Mouse (Mus musculus) spleen, adult 2 months (tissue): ENCODE results near the gene Megf9. TPM values are rescaled to one million over a fixed set of nuclear protein-coding genes. Genes with fewer than 3 reads are reported as not detected.

ENCODE experiments used
- DNase-seq, 2 experiments: peaks; one replicate each; pipeline versions ENCODE4 v3.0.0 to v3.0.0-alpha.2; 2012 to 2021; ENCODE audit warnings: low spot score in 2 of 2, low read depth in 1 of 2
- H3K27ac ChIP-seq: fragments of 200-500 bp; 2 replicates; pipeline ENCODE4 v1.5.1; 2012; ENCODE audit warnings: low read length, inconsistent platforms; ENCODE audit not compliant: insufficient read depth
- H3K27me3 ChIP-seq: fragments of 200-500 bp; 2 replicates; pipeline ENCODE4 v1.6.1; 2012; ENCODE audit warnings: mild to moderate bottlenecking, moderate library complexity, low read length, inconsistent platforms; ENCODE audit not compliant: control insufficient read depth, insufficient read depth
- H3K36me3 ChIP-seq: fragments of 200-500 bp; 2 replicates; pipeline ENCODE4 v1.6.1; 2012; ENCODE audit warnings: mild to moderate bottlenecking, low read length, inconsistent platforms; ENCODE audit not compliant: control insufficient read depth, insufficient read depth
- H3K4me1 ChIP-seq: fragments of 200-500 bp; 2 replicates; pipeline ENCODE4 v1.6.1; 2011; ENCODE audit warnings: inconsistent platforms; ENCODE audit not compliant: control insufficient read depth, insufficient read depth, insufficient read length
- H3K4me3 ChIP-seq: fragments of 200-500 bp; 2 replicates; pipeline ENCODE4 v1.5.1; 2011; ENCODE audit warnings: mild to moderate bottlenecking, inconsistent platforms; ENCODE audit not compliant: insufficient read depth, insufficient read length; ENCODE audit errors: extremely low read depth
- CTCF ChIP-seq: fragments of 200-500 bp; IDR thresholded peaks from 2 replicates; pipeline ENCODE4 v1.5.1; 2011; ENCODE audit warnings: mild to moderate bottlenecking, inconsistent platforms; ENCODE audit not compliant: insufficient read depth, insufficient read length, insufficient replicate concordance; ENCODE audit errors: extremely low read depth
- POLR2A ChIP-seq: fragments of 200-500 bp; IDR thresholded peaks from 2 replicates; pipeline ENCODE4 v1.6.1; 2011; ENCODE audit warnings: low read depth, low read length, inconsistent platforms
- WGBS: fragments of 180-500 bp; shearing (Covaris S2); methylation state at CpG from one replicate; pipeline ENCODE4 v1.1.7; 2018; 5-methylcytosine and 5-hydroxymethylcytosine counted together
- polyA plus RNA-seq: library from polyadenylated mRNA; depleted of rRNA; stranded (reverse); fragments of >200 nt; gene quantifications from 2 replicates; pipeline ENCODE4 v1.2.3, GENCODE M21; 2012

Megf9 gene
- polyA plus RNA-seq, 1 experiment = 4.1 TPM

GRCm38 (mm10) chr4:70552120-70552519 is 17.3 kb upstream of the Megf9 start:
- TF ChIP-seq POLR2A = no peak
- no peak for TF ChIP-seq CTCF
- no peaks in the 10 kb centered on the region for H3K36me3 ChIP-seq
- H3K4me1 ChIP-seq = no peaks in the 10 kb centered on the region
- no peak overlapping the region for H3K27ac ChIP-seq
- no peak for DNase-seq
- H3K4me3 ChIP-seq = no peak overlapping the region
- 93% methylated on average over 4 of the region's 4 CpGs for WGBS
- H3K27me3 ChIP-seq = no peaks in the 10 kb centered on the region

DNA sequence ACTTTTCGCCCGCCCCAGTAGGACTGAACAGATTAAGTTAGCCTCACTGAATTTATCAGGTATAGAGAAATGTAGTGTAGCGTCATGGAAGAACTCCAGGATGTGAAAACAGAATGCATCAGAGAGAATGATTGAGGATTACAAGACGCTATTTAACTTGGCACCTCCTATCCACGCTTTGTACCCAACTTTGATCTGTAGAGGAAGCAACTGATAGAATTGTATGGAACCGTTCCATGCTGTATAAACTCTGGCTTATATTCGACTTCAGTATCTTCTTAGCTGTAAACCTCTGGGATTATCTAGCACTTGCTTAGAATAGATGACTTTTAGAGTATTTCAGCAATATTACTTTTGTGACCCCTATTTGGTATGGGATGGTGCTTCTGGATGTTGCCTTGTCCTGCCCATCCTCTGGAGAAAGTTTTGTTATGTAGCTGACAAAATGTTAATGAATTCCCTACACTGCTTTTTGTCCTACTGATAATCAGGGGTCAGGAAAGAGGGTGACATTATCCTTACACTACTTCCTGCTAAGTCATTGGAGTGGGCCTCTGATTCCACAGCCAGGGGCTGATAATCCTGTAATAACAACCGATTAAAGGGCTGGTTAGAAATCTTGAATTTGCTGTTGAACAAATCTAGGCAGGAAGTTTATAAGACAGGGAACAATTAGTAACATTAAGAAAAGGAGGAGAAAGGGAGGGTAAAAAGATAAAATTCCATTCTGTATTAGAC is 12.8 kb upstream of the Megf9 start:
- 93% methylated on average over 8 of the region's 8 CpGs for WGBS
- no peak overlapping the region for H3K27ac ChIP-seq
- H3K27me3 ChIP-seq = no peaks in the 10 kb centered on the region
- H3K4me1 ChIP-seq = no peaks in the 10 kb centered on the region
- no peak for DNase-seq
- H3K4me3 ChIP-seq = no peak overlapping the region
- H3K36me3 ChIP-seq = no peaks in the 10 kb centered on the region
- no peak for TF ChIP-seq CTCF
- no peak for TF ChIP-seq POLR2A

GRCm38 (mm10) chr4:70545869-70546542 is 11.2 kb upstream of the Megf9 start:
- 63% methylated on average over 2 of the region's 2 CpGs for WGBS
- Histone ChIP-seq H3K4me1 (no peaks in the 10 kb centered on the region), H3K36me3 (no peaks in the 10 kb centered on the region), H3K4me3 (no peak overlapping the region), H3K27ac (no peak overlapping the region), H3K27me3 (no peaks in the 10 kb centered on the region)
- TF ChIP-seq POLR2A (no peak), CTCF (no peak)
- no peak for DNase-seq

DNA sequence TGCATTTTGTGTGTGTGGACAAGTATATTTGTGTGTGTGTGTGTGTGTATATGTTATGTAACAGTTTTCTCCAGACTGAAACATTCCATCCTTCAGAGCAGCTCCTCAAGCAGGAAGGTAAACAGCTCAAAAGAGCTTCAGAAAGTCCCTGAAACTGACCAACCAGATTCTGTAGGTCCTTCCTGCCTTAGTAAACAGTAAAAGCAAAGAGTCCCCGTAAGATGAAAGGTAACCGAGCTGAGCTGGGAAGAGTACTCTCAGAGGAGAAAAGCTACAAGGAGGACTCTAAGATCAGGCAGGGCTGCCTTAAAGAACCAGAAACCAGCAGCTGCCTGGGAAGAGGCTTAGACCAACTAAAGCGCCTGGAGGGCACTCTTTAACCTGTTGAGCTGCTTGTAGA is 9.6 kb upstream of the Megf9 start:
- 84% methylated on average over 3 of the region's 3 CpGs for WGBS
- H3K4me3 ChIP-seq = no peak overlapping the region

GRCm38 (mm10) chr4:70542387-70542786 is 7.6 kb upstream of the Megf9 start:
- H3K27ac ChIP-seq = no peak overlapping the region
- DNase-seq = no peak
- no peaks in the 10 kb centered on the region for H3K27me3 ChIP-seq
- H3K4me3 ChIP-seq = no peak overlapping the region
- 44% methylated on average over 2 of the region's 2 CpGs for WGBS
- no peaks in the 10 kb centered on the region for H3K36me3 ChIP-seq
- no peaks in the 10 kb centered on the region for H3K4me1 ChIP-seq
- no peak for TF ChIP-seq CTCF
- TF ChIP-seq POLR2A = no peak

More for the DNA sequence above, 9.6 kb upstream of the Megf9 start:
- H3K27ac ChIP-seq = no peak overlapping the region
- no peaks in the 10 kb centered on the region for H3K36me3 ChIP-seq
- DNase-seq = no peak
- TF ChIP-seq CTCF = no peak
- TF ChIP-seq POLR2A = no peak
- no peaks in the 10 kb centered on the region for H3K4me1 ChIP-seq
- no peaks in the 10 kb centered on the region for H3K27me3 ChIP-seq

DNA sequence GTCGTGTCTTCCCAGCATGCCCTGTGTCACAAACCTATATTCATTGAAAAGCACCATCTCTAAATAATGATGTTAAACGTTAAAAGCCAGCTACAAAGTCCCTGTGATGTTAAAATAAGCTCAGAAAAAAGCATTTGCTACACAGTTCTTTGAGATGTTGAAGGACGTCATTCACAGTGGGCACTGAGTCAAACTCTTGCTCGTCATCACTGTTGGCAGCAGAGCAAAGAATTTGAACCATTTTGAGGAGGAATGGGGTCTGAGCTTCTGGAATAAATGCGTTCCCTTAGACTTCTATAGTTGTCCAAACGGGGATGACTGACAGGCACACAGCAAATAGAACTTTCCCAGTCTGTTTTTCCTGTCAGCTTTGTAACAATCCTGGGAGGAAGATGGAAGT is 5.9 kb upstream of the Megf9 start:
- H3K4me3 ChIP-seq = no peak overlapping the region
- H3K36me3 ChIP-seq = no peaks in the 10 kb centered on the region
- H3K4me1 ChIP-seq = peaks cover 1% of the 10 kb centered on the region; the same call in 1 of the 2 replicates
- H3K27ac ChIP-seq = no peak overlapping the region
- WGBS = 78% methylated on average over 6 of the region's 6 CpGs
- no peak for TF ChIP-seq POLR2A
- no peak for TF ChIP-seq CTCF
- no peaks in the 10 kb centered on the region for H3K27me3 ChIP-seq
- DNase-seq = no peak

DNA sequence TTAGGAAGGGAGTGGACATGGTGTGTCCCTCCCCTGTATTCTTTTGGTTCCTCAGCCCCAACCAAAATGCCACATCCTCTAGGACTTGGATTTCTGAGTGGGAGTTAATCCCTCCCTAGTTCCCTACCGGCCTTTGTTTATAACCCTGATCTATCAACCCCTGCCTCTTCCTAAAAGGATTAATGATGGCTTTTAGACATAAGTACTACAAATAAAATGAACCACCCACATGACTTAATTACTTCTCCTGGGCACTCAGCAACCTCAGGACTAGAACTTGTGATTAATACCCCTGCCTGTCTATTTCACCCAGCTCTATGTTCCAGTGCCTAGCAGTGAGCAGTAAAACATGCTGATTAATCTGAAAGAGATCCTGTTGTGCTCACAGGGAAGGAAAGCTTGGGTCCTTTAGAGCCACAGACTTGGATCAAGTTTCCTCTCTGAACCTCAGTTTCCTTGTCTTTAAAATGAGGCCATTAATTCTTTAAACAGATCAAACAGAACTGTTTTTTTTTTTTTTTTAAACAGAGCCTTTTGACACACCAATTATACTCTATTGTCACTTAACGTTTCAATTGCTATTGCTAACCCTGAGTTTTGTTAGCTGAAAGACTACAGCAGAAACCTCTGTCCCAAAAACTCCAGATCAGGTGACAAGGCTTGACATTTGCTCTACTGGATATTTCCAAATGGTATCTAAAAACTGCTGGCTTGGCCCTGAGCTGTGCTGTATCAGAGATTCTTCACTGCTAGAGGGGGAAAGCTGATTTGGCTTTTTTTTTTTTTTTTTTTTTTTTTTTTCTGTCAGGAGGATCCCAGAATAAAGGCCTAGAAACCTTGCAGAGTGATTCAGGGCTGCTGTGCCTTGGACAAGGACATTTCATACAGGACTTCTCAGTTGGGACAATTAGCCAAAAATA is 2.1 kb upstream of the Megf9 start:
- peaks cover 6% of the 10 kb centered on the region; the same call in 1 of the 2 replicates for H3K4me1 ChIP-seq
- no peak for DNase-seq
- TF ChIP-seq CTCF = no peak
- TF ChIP-seq POLR2A = no peak
- H3K27me3 ChIP-seq = peaks cover 2% of the 10 kb centered on the region; the same call in 1 of the 2 replicates
- WGBS = 83% methylated on average over 2 of the region's 2 CpGs
- no peak overlapping the region; the same call in 1 of the 2 replicates for H3K4me3 ChIP-seq
- no peak overlapping the region for H3K27ac ChIP-seq
- no peaks in the 10 kb centered on the region for H3K36me3 ChIP-seq
